ENCODE assay signal across 24 mouse cellular contexts in genomic region chr6:49171216-49171615, GRCm38 (mm10). TPM values are rescaled to one million over a fixed set of nuclear protein-coding genes. Genes with fewer than 3 reads are reported as not detected.
A peak's percentile ranks its signal among the peaks of the same experiment; 100 is the strongest.
DNase-seq lines count a peak whose midpoint lies in the region; ATAC-seq and TF ChIP-seq lines count a peak whose summit lies in the region.
"Had no signal": no experiment of that assay in that cellular context is flagged by ENCODE, and none has a peak within 500 bp of the region (broad histone marks: within the 10 kb centered on the region; RNA-seq: fewer than 3 reads in every experiment).

No protein-coding gene starts in this region.

- H3K4me1 ChIP-seq in megakaryocyte, embryonic 14.5 days, result peaks cover 85% of the 10 kb centered on the region

- H3K36me3 ChIP-seq in megakaryocyte, embryonic 14.5 days (replicated peaks; ENCODE audit: low read length), result peaks cover 2% of the 10 kb centered on the region
- H3K36me3 ChIP-seq: forebrain, embryonic 15.5 days; hindbrain, embryonic 13.5 days; kidney, embryonic 15.5 days had no signal

- intact Hi-C loops in gastrocnemius, adult 2 months (cut with DNase I), result no loop called here
- intact Hi-C loops in heart, postnatal 36 days (cut with DNase I), result no loop called here

- no peak for TF ChIP-seq CTCF in gastrocnemius, adult 2 months (IDR thresholded peaks at IDR 0.05)

- peak overlapping the region; percentile 71 for H3K27ac ChIP-seq in gastrocnemius, adult 2 months
- H3K27ac ChIP-seq: forebrain, embryonic 15.5 days; heart, embryonic 13.5 days; hindbrain, embryonic 13.5 days; kidney, embryonic 15.5 days; limb, embryonic 13.5 days; stomach, postnatal 0 days had no signal

- no peak overlapping the region for H3K4me3 ChIP-seq in gastrocnemius, adult 2 months
- peak overlapping the region; percentile 71 for H3K4me3 ChIP-seq in megakaryocyte, embryonic 14.5 days (replicated peaks)
- H3K4me3 ChIP-seq: forebrain, embryonic 15.5 days; heart, embryonic 13.5 days; hindbrain, embryonic 13.5 days; kidney, embryonic 15.5 days; limb, embryonic 13.5 days had no signal

- no peak for ATAC-seq in megakaryocyte, adult 5-6 weeks (ENCODE audit: poor library complexity, severe bottlenecking)
- ATAC-seq: forebrain, embryonic 15.5 days; intestine, postnatal 0 days; midbrain, embryonic 16.5 days had no signal

- peak; percentile 64 for DNase-seq in gastrocnemius, adult 2 months
- DNase-seq in gastrocnemius, postnatal 10 days, result no peak
- DNase-seq in heart, postnatal 4 days, result peak; percentile 31
- no peak for DNase-seq in heart, postnatal 36 days
- DNase-seq in embryo, embryonic 9.5 days (ENCODE audit: extremely low spot score), result no peak
- no peak for DNase-seq in cerebellum, adult 18-20 months
- DNase-seq: adrenal gland, postnatal 25 days; cerebellum, adult 8-10 months; cerebellum, postnatal 25 days; kidney, postnatal 4 days; thymus, adult 18-20 months; thymus, postnatal 25 days had no signal

- H3K27me3 ChIP-seq in megakaryocyte, embryonic 14.5 days (replicated peaks), result no peaks in the 10 kb centered on the region
- H3K27me3 ChIP-seq: forebrain, embryonic 15.5 days; heart, embryonic 13.5 days; hindbrain, embryonic 13.5 days; kidney, embryonic 15.5 days; limb, embryonic 13.5 days had no signal

- no peaks in the 10 kb centered on the region for H3K9me3 ChIP-seq in megakaryocyte, embryonic 14.5 days
- H3K9me3 ChIP-seq: forebrain, embryonic 15.5 days; heart, embryonic 13.5 days; hindbrain, embryonic 13.5 days; kidney, embryonic 15.5 days; limb, embryonic 13.5 days had no signal

RNA-seq across cellular contexts. Expression of gene Igf2bp3, which starts 43.5 kb away (rescaled TPM):
- total RNA-seq in gastrocnemius, adult 2 months (2021), result under 1 TPM; 0.06 to 0.13 TPM
- 1 to 10 TPM; 4.3 to 5.5 TPM for total RNA-seq in gastrocnemius, postnatal 10 days (2021)
- 10 to 100 TPM; 17.2 to 18.5 TPM for total RNA-seq in heart, postnatal 4 days (2021)
- under 1 TPM; 0.19 to 0.22 TPM for total RNA-seq in heart, postnatal 36 days (2021)
- 0.39 and 11.9 TPM in 2 replicates for polyA plus RNA-seq in megakaryocyte, embryonic 14.5 days (2012; ENCODE audit: insufficient read depth, low replicate concordance)
- total RNA-seq in megakaryocyte, adult 5-6 weeks (2015), result 0.02 and 0.05 TPM in 2 replicates
- total RNA-seq in megakaryocyte, adult 5-6 weeks (2017), result not detected in 2 replicates
- total RNA-seq: layer of hippocampus, adult 8-10 months; left cerebral cortex, adult 8-10 months had no signal

Comparison
In these comparisons a context has a peak if more than half of its experiments do, and no peak if none do; other contexts are left out.
1. DNase-seq: peak in gastrocnemius, adult 2 months (single experiment) and heart, postnatal 4 days (single experiment); none in gastrocnemius, postnatal 10 days (single experiment), heart, postnatal 36 days (0 of 2), embryo, embryonic 9.5 days (single experiment) and cerebellum, adult 18-20 months (0 of 2).
2. RNA of gene Igf2bp3, which starts 43.5 kb away (total RNA-seq): 17.2 to 18.5 TPM in heart, postnatal 4 days and 4.3 to 5.5 TPM in gastrocnemius, postnatal 10 days; 0.19 to 0.22 TPM in heart, postnatal 36 days, 0.06 to 0.13 TPM in gastrocnemius, adult 2 months and 0.02 to 0.05 TPM in megakaryocyte, adult 5-6 weeks; every median in the first group is over 4 times any median in the second.